Mouse (Mus musculus): ENCODE data around the gene Naa40.

GRCm38 (mm10) chr19:7196741-7197270, 44.2 kb downstream of the Naa40 start:
- TF ChIP-seq CTCF (IDR thresholded peaks at IDR 0.05; ENCODE audit: borderline replicate concordance, insufficient read depth, low read depth, low read length) (no peak), POLR2A (IDR thresholded peaks at IDR 0.05; ENCODE audit: borderline replicate concordance, insufficient read depth, low read length) (no peak)
